Comparison of ENCODE assay signal across 28 mouse cellular contexts in the genomic region with DNA sequence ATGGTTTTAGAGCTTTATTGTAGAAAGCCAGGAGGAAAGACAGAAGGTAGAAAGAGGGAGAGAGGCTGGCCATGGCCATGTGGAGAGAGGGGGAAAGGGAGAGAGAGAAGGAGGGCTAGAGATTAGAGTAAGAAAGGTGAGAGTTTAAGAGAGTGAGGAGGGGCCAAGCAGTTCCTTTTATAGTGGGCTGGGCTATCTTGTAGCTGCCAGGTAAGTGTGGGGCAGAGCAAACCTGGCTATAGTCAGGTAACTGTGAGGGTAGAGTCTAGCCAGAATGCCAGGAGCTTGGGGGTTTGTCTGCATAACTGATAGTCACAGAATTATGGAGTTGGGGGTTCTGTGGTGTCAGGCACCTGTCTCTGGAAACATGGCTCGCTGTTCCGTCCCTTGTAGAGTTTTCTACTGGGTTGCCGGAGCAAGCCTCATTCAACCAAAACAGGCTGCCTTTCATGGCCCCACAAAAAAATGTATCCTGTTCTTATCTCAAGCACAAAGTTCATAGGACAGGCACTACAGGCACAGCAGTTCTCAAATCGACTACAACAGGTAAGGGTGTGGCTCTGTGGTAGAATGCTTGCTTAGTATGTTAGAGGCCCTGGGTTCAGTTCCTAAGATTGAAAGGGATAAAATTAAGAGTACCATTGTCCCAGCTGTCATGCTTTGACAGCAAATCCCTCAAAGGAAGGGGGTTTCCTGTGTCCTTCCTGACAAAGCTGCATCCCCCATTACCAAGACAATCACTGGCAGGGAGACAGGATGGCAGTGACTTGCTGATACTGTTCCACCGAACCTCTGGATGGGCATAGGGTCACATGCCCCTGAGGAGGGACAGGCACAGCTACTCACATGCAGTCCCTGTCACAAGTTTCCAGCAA. TPM values are rescaled to one million over a fixed set of nuclear protein-coding genes. Genes with fewer than 3 reads are reported as not detected.
DNase-seq lines count a peak whose midpoint lies in the region; ATAC-seq and TF ChIP-seq lines count a peak whose summit lies in the region.
"Had no signal": no experiment of that assay in that cellular context is flagged by ENCODE, and none has a peak within 500 bp of the region (broad histone marks: within the 10 kb centered on the region; RNA-seq: fewer than 3 reads in every experiment).

No protein-coding gene starts in this region.

- WGBS in thymus, adult 2 months, result 54% methylated on average over 5 of the region's 5 CpGs
- 69% methylated on average over 5 of the region's 5 CpGs for WGBS in lung, embryonic 16.5 days
- 63% methylated on average over 5 of the region's 5 CpGs for WGBS in stomach, postnatal 0 days
- WGBS in kidney, adult 2 months, result 81% methylated on average over 5 of the region's 5 CpGs

- H3K27ac ChIP-seq in thymus, adult 2 months (ENCODE audit: control insufficient read depth, insufficient read depth, low read length), result peak overlapping the region; percentile 70
- no peak overlapping the region for H3K27ac ChIP-seq in lung, embryonic 16.5 days (ENCODE audit: low read length)
- H3K27ac ChIP-seq in stomach, postnatal 0 days (replicated peaks), result no peak overlapping the region
- H3K27ac ChIP-seq in kidney, adult 2 months (ENCODE audit: insufficient read depth, low read depth, low read length), result no peak overlapping the region
- H3K27ac ChIP-seq: embryonic facial prominence, embryonic 10.5 days; embryonic facial prominence, embryonic 15.5 days; forebrain, embryonic 12.5 days; hindbrain, embryonic 10.5 days; hindbrain, embryonic 15.5 days; limb, embryonic 13.5 days; liver, embryonic 12.5 days had no signal

- no peak overlapping the region for H3K4me3 ChIP-seq in thymus, adult 2 months (ENCODE audit: control insufficient read depth, insufficient read depth, low read length)
- no peak overlapping the region for H3K4me3 ChIP-seq in lung, embryonic 16.5 days (ENCODE audit: low read length)
- H3K4me3 ChIP-seq in stomach, postnatal 0 days (ENCODE audit: low read depth, low read length), result no peak overlapping the region
- no peak overlapping the region for H3K4me3 ChIP-seq in kidney, adult 2 months (ENCODE audit: insufficient read depth, low read depth, low read length)
- H3K4me3 ChIP-seq: embryonic facial prominence, embryonic 10.5 days; embryonic facial prominence, embryonic 15.5 days; forebrain, embryonic 12.5 days; heart, embryonic 12.5 days; hindbrain, embryonic 10.5 days; hindbrain, embryonic 15.5 days; limb, embryonic 13.5 days; liver, embryonic 12.5 days had no signal

- peaks cover 9% of the 10 kb centered on the region; the same call in 1 of the 2 replicates for H3K9me3 ChIP-seq in lung, embryonic 16.5 days (ENCODE audit: control insufficient read depth, low read length)
- no peaks in the 10 kb centered on the region for H3K9me3 ChIP-seq in stomach, postnatal 0 days (ENCODE audit: control insufficient read depth, low read length)
- H3K9me3 ChIP-seq: forebrain, embryonic 12.5 days; hindbrain, embryonic 15.5 days had no signal

- H3K4me2 ChIP-seq in lung, embryonic 16.5 days (ENCODE audit: low read depth, low read length), result no peak overlapping the region
- H3K4me2 ChIP-seq in stomach, postnatal 0 days (replicated peaks; ENCODE audit: low read depth), result no peak overlapping the region
- H3K4me2 ChIP-seq: embryonic facial prominence, embryonic 15.5 days; forebrain, embryonic 12.5 days; heart, embryonic 12.5 days; hindbrain, embryonic 15.5 days; limb, embryonic 13.5 days; liver, embryonic 12.5 days had no signal

- TF ChIP-seq POLR2A in thymus, adult 2 months (IDR thresholded peaks at IDR 0.05; ENCODE audit: control insufficient read depth, extremely low read depth, insufficient read depth, low read length, poor library complexity), result no peak
- no peak for TF ChIP-seq POLR2A in kidney, adult 2 months (IDR thresholded peaks at IDR 0.05; ENCODE audit: low read depth, low read length)

- TF ChIP-seq EP300 in stomach, postnatal 0 days (optimal IDR thresholded peaks at IDR 0.05), result no peak

- H3K9ac ChIP-seq in lung, embryonic 16.5 days (ENCODE audit: low read length), result no peak overlapping the region
- no peak overlapping the region for H3K9ac ChIP-seq in stomach, postnatal 0 days (ENCODE audit: low read length)
- H3K9ac ChIP-seq: embryonic facial prominence, embryonic 15.5 days; forebrain, embryonic 12.5 days; forebrain, postnatal 0 days; heart, embryonic 12.5 days; hindbrain, embryonic 15.5 days; limb, embryonic 13.5 days; liver, embryonic 12.5 days had no signal

- no peak for TF ChIP-seq CTCF in thymus, adult 2 months (IDR thresholded peaks at IDR 0.05; ENCODE audit: borderline replicate concordance, control insufficient read depth, extremely low read depth, insufficient read depth, low read length, poor library complexity)
- no peak for TF ChIP-seq CTCF in stomach, postnatal 0 days (IDR thresholded peaks at IDR 0.05; ENCODE audit: low read depth)
- TF ChIP-seq CTCF in kidney, adult 2 months (conservative IDR thresholded peaks at IDR 0.05; ENCODE audit: insufficient read depth, insufficient read length, low read depth, low read length), result no peak

- no peaks in the 10 kb centered on the region for H3K27me3 ChIP-seq in thymus, adult 2 months (ENCODE audit: control insufficient read depth, insufficient read depth, low read length)
- H3K27me3 ChIP-seq in lung, embryonic 16.5 days (ENCODE audit: control insufficient read depth, insufficient read depth, low read depth, low read length), result no peaks in the 10 kb centered on the region
- no peaks in the 10 kb centered on the region for H3K27me3 ChIP-seq in stomach, postnatal 0 days (ENCODE audit: control insufficient read depth, insufficient read depth, low read length)
- H3K27me3 ChIP-seq in kidney, adult 2 months (replicated peaks; ENCODE audit: control insufficient read depth, insufficient read depth, low read length), result no peaks in the 10 kb centered on the region
- H3K27me3 ChIP-seq: embryonic facial prominence, embryonic 15.5 days; forebrain, embryonic 12.5 days; heart, embryonic 12.5 days; hindbrain, embryonic 15.5 days; limb, embryonic 13.5 days had no signal

- peaks cover 19% of the 10 kb centered on the region for H3K4me1 ChIP-seq in thymus, adult 2 months (replicated peaks; ENCODE audit: control insufficient read depth, insufficient read depth, low read length)
- no peaks in the 10 kb centered on the region for H3K4me1 ChIP-seq in lung, embryonic 16.5 days (replicated peaks; ENCODE audit: control insufficient read depth, insufficient read depth, low read length)
- no peaks in the 10 kb centered on the region for H3K4me1 ChIP-seq in stomach, postnatal 0 days (replicated peaks; ENCODE audit: control insufficient read depth, insufficient read depth)
- no peaks in the 10 kb centered on the region for H3K4me1 ChIP-seq in kidney, adult 2 months (ENCODE audit: control insufficient read depth, insufficient read depth, low read length)
- H3K4me1 ChIP-seq: embryonic facial prominence, embryonic 10.5 days; embryonic facial prominence, embryonic 15.5 days; forebrain, embryonic 12.5 days; heart, embryonic 12.5 days; hindbrain, embryonic 10.5 days; hindbrain, embryonic 15.5 days; limb, embryonic 13.5 days had no signal

- ATAC-seq in lung, embryonic 16.5 days (ENCODE audit: low read depth), result 0 out of 2 replicates have a peak, but pooled peaks have one; percentile 54
- ATAC-seq in stomach, postnatal 0 days (ENCODE audit: low FRiP score, low TSS enrichment), result peak; percentile 75
- ATAC-seq: forebrain, postnatal 0 days; inflammation-experienced regulatory T-cells, adult 6 months; liver, embryonic 12.5 days had no signal

- H3K36me3 ChIP-seq in thymus, adult 2 months (ENCODE audit: control insufficient read depth, insufficient read depth, low read length), result no peaks in the 10 kb centered on the region
- H3K36me3 ChIP-seq in lung, embryonic 16.5 days (ENCODE audit: control insufficient read depth, insufficient read depth, low read length), result no peaks in the 10 kb centered on the region
- H3K36me3 ChIP-seq in stomach, postnatal 0 days (ENCODE audit: control insufficient read depth, insufficient read depth, low read length), result no peaks in the 10 kb centered on the region
- H3K36me3 ChIP-seq in kidney, adult 2 months (ENCODE audit: control insufficient read depth, insufficient read depth, low read length), result no peaks in the 10 kb centered on the region
- H3K36me3 ChIP-seq: embryonic facial prominence, embryonic 10.5 days; embryonic facial prominence, embryonic 15.5 days; forebrain, embryonic 12.5 days; heart, embryonic 12.5 days; hindbrain, embryonic 10.5 days; hindbrain, embryonic 15.5 days; liver, embryonic 12.5 days had no signal

- DNase-seq in thymus, adult 2 months, result no peak
- DNase-seq in thymus, postnatal 14 days, result no peak
- DNase-seq in lung, postnatal 36 days, result peak; percentile 45
- no peak for DNase-seq in stomach, postnatal 0 days (ENCODE audit: low spot score)
- DNase-seq in left cerebral cortex, adult 9 months (ENCODE audit: low spot score in 2 of 2), result no peak
- DNase-seq in kidney, adult 2 months, result no peak
- no peak for DNase-seq in urinary bladder, postnatal 25 days (ENCODE audit: low spot score)
- DNase-seq: adrenal gland, postnatal 36 days; B cell, adult 2 months; cerebellum, adult 2 months; cerebellum, postnatal 25 days; forebrain, postnatal 0 days; gastrocnemius, postnatal 25 days; heart, adult 18-20 months; kidney, adult 9 months; kidney, postnatal 14 days; midbrain, embryonic 14.5 days; right cerebral cortex, postnatal 14 days had no signal

RNA-seq across cellular contexts. Expression of gene 2210016F16Rik, which starts 12.5 kb away (rescaled TPM):
- 27.9 and 31.7 TPM in 2 replicates for polyA plus RNA-seq in thymus, adult 2 months (2012; rRNA removed)
- polyA plus RNA-seq in lung, embryonic 16.5 days (2015; fragmentation: Nextera tagmentation; extraction: Ambion mirVana), result 31.2 and 32.3 TPM in 2 replicates
- polyA plus RNA-seq in stomach, postnatal 0 days (2015; fragmentation: Nextera tagmentation; extraction: Ambion mirVana), result 30.2 and 30.5 TPM in 2 replicates
- 25.2 and 33.8 TPM in 2 replicates for polyA plus RNA-seq in kidney, adult 2 months (2012; rRNA removed)

RNA-seq across cellular contexts. Expression of gene Kif27, which starts 13.6 kb away (rescaled TPM):
- 0.07 TPM in 1 of 2 replicates, not detected in the other for polyA plus RNA-seq in thymus, adult 2 months (2012; rRNA removed)
- 1.4 and 1.6 TPM in 2 replicates for polyA plus RNA-seq in lung, embryonic 16.5 days (2015; fragmentation: Nextera tagmentation; extraction: Ambion mirVana)
- polyA plus RNA-seq in stomach, postnatal 0 days (2015; fragmentation: Nextera tagmentation; extraction: Ambion mirVana), result 0.11 and 0.19 TPM in 2 replicates
- polyA plus RNA-seq in kidney, adult 2 months (2012; rRNA removed), result 0.22 and 0.31 TPM in 2 replicates
- polyA plus RNA-seq: inflammation-experienced regulatory T-cells, adult 6 months had no signal

RNA-seq across cellular contexts. Expression of gene Rmi1, which starts 29.5 kb away (rescaled TPM):
- 16.9 and 17.3 TPM in 2 replicates for polyA plus RNA-seq in thymus, adult 2 months (2012; rRNA removed)
- polyA plus RNA-seq in lung, embryonic 16.5 days (2015; fragmentation: Nextera tagmentation; extraction: Ambion mirVana), result 27.0 and 28.6 TPM in 2 replicates
- polyA plus RNA-seq in stomach, postnatal 0 days (2015; fragmentation: Nextera tagmentation; extraction: Ambion mirVana), result 11.1 and 12.5 TPM in 2 replicates
- polyA plus RNA-seq in kidney, adult 2 months (2012; rRNA removed), result 7.1 and 9.0 TPM in 2 replicates

RNA-seq across cellular contexts. Expression of gene Hnrnpk, which starts 30.6 kb away (rescaled TPM):
- polyA plus RNA-seq in thymus, adult 2 months (2012; rRNA removed), result 379 and 419 TPM in 2 replicates
- polyA plus RNA-seq in lung, embryonic 16.5 days (2015; fragmentation: Nextera tagmentation; extraction: Ambion mirVana), result 1,519 and 1,646 TPM in 2 replicates
- polyA plus RNA-seq in stomach, postnatal 0 days (2015; fragmentation: Nextera tagmentation; extraction: Ambion mirVana), result 552 and 570 TPM in 2 replicates
- 175 and 211 TPM in 2 replicates for polyA plus RNA-seq in kidney, adult 2 months (2012; rRNA removed)
